Mouse (Mus musculus) lung, postnatal 36 days (tissue): ENCODE data around the gene Abcg1.

Experiments
- DNase-seq: peaks from one replicate; pipeline ENCODE4 v3.0.0; 2022; ENCODE audit warnings: mixed read lengths

Gene Abcg1

GRCm38 (mm10) chr17:31057151-31057890 is at the start of gene Abcg1:
TSS of gene Abcg1 (plus strand) at chr17:31057675.
- DNase-seq: peak; percentile 64

GRCm38 (mm10) chr17:31008416-31008815 is 49.1 kb upstream of the Abcg1 start:
- DNase-seq: no peak

- DNase-seq: peak; percentile 54
These were observed 45.7 kb upstream of the Abcg1 start for GRCm38 (mm10) chr17:31011551-31012394.

GRCm38 (mm10) chr17:31018267-31018666 is 39.2 kb upstream of the Abcg1 start:
- DNase-seq: peak; percentile 82

- DNase-seq: peak; percentile 83
These were observed 38.0 kb upstream of the Abcg1 start for GRCm38 (mm10) chr17:31019505-31019904.

- no peak for DNase-seq
These were observed 37.4 kb upstream of the Abcg1 start for GRCm38 (mm10) chr17:31020078-31020477.

- no peak for DNase-seq
These were observed 36.2 kb upstream of the Abcg1 start for GRCm38 (mm10) chr17:31021276-31021675.

GRCm38 (mm10) chr17:31024125-31024781 is 33.2 kb upstream of the Abcg1 start:
- DNase-seq: peak; percentile 61

GRCm38 (mm10) chr17:31024782-31025125 is 32.7 kb upstream of the Abcg1 start:
- DNase-seq: no peak

GRCm38 (mm10) chr17:31026986-31027385 is 30.5 kb upstream of the Abcg1 start:
- no peak for DNase-seq

- DNase-seq: no peak
These were observed 29.8 kb upstream of the Abcg1 start for GRCm38 (mm10) chr17:31027723-31028122.

- no peak for DNase-seq
These were observed 28.6 kb upstream of the Abcg1 start for GRCm38 (mm10) chr17:31028821-31029370.

GRCm38 (mm10) chr17:31029407-31029806 is 28.1 kb upstream of the Abcg1 start:
- no peak for DNase-seq

- DNase-seq: no peak
These were observed 25.1 kb upstream of the Abcg1 start for GRCm38 (mm10) chr17:31032341-31032740.

GRCm38 (mm10) chr17:31033251-31033650 is 24.2 kb upstream of the Abcg1 start:
- no peak for DNase-seq

- DNase-seq: no peak
These were observed 23.3 kb upstream of the Abcg1 start for GRCm38 (mm10) chr17:31034165-31034564.

- no peak for DNase-seq
These were observed 22.7 kb upstream of the Abcg1 start for GRCm38 (mm10) chr17:31034674-31035356.

GRCm38 (mm10) chr17:31036168-31036876 is 21.2 kb upstream of the Abcg1 start:
- no peak for DNase-seq

GRCm38 (mm10) chr17:31037331-31037730 is 20.1 kb upstream of the Abcg1 start:
- no peak for DNase-seq

GRCm38 (mm10) chr17:31038381-31038780 is 19.1 kb upstream of the Abcg1 start:
- DNase-seq: peak; percentile 83

- DNase-seq: peak; percentile 79
These were observed 17.8 kb upstream of the Abcg1 start for GRCm38 (mm10) chr17:31039626-31040025.

- DNase-seq: peak; percentile 27
These were observed 17.1 kb upstream of the Abcg1 start for GRCm38 (mm10) chr17:31040421-31040820.
